Mouse (Mus musculus): ENCODE measurements around the gene Zfp976. TPM values are rescaled to one million over a fixed set of nuclear protein-coding genes. Genes with fewer than 3 reads are reported as not detected.
"Not testable (repeated sequence)": the region's sequence is repeated elsewhere in the genome, so short reads cannot be mapped to it uniquely, and the experiment has no call there.

Zfp976 gene
- polyA plus RNA-seq (2015; fragmentation: Nextera tagmentation; extraction: Ambion mirVana) = 0.41 and 0.50 TPM in 2 replicates

DNA sequence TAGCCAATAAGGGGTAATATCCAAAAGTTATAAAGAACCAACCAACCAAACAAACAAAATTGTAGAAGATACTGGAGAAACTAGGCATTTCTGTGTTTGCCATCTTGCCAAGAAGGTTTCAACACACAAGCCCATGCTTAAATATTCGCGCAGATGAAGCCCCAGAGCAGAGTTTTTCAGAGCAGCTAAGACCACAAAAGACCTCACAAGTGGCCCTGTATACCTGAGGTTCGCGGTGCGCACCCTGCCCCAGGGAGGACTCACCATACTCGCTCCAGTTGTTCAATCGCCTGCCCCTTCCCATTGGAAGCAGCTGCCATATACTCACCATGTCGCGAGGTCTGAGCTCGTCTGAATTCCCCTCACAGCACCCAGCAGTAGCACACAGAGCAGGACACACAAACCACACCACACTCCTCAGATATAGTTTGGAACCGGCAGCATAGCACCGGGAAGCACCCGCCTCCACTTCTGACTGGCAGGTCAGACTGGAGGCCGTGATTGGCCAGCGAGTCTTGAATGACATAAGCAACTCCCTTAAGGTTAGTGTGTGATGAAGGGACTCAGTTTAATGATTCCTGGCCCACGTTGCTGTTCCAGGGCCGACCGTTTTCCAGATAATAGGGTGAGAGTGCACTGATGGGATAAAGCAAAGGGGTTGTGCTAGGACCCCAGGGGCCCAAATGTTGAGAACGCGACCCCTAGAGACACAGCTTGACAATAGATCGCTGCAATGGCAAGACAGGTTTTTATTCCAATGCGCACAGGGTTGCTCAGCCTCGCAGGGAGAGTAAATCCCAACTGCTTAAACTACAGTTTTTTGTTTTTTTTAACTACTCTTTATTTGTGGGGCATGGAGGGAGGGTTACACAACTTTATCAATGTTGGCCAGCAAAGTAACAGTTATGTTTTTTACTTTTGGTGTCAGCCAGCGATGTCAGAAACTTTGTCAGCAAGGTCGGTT, at the start of gene Zfp976:
TSS of gene Zfp976 (minus strand) at position 437 of the 964 bp plus-strand sequence.
- Histone ChIP-seq H3K4me2 (ENCODE audit: low read depth, low read length) (peak within 1 kb of the TSS; percentile 70), H3K9ac (replicated peaks) (peak within 1 kb of the TSS; percentile 63)
- WGBS (ENCODE audit: insufficient replicate concordance) = under 1% methylated on average over 25 of the region's 25 CpGs

GRCm38 (mm10) chr7:42680081-42680480, 37.7 kb upstream of the Zfp976 start:
- not testable (repeated sequence) for H3K4me3 ChIP-seq (ENCODE audit: low read depth, low read length); H3K9me3 ChIP-seq (ENCODE audit: low read length); H3K4me2 ChIP-seq (ENCODE audit: low read depth, low read length); H3K9ac ChIP-seq (replicated peaks); H3K27me3 ChIP-seq (ENCODE audit: insufficient read depth, low read length); H3K36me3 ChIP-seq (replicated peaks; ENCODE audit: insufficient read depth, low read length); H3K27ac ChIP-seq (ENCODE audit: low read depth); ATAC-seq; H3K4me1 ChIP-seq (ENCODE audit: insufficient read depth); DNase-seq
- WGBS (ENCODE audit: insufficient replicate concordance) = 86% methylated on average over 6 of the region's 6 CpGs

More for the DNA sequence above, at the start of gene Zfp976:
- H3K9me3 ChIP-seq (ENCODE audit: low read length); H3K27ac ChIP-seq (ENCODE audit: low read depth); H3K36me3 ChIP-seq (replicated peaks; ENCODE audit: insufficient read depth, low read length); H3K27me3 ChIP-seq (ENCODE audit: insufficient read depth, low read length); H3K4me1 ChIP-seq (ENCODE audit: insufficient read depth): not testable (repeated sequence)
- H3K4me3 ChIP-seq (ENCODE audit: low read depth, low read length) = peak within 1 kb of the TSS; percentile 53
- DNase-seq = peak; percentile 70
- ATAC-seq = peak; percentile 99

DNA sequence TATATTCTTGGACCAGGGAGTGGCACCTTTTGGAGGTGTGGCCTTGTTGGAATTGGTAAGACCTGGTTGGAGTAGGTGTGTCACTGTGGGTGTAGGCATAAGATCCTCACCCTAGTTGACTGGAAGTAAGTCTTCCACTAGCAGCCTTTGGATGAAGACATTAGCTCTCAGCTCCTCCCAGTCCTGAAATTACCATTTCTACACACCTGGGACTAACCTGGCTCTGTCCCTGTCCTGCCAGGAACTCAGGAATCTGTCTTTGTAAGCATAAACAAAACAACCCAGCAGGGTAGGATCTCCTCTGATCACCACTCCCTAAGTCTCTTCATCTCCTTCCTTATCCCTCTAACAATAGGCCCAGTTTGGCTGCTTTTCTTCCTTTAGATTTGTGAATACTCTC, 37.3 kb upstream of the Zfp976 start:
- H3K9ac ChIP-seq (replicated peaks); H3K4me2 ChIP-seq (ENCODE audit: low read depth, low read length); DNase-seq; H3K4me3 ChIP-seq (ENCODE audit: low read depth, low read length); H3K9me3 ChIP-seq (ENCODE audit: low read length); H3K4me1 ChIP-seq (ENCODE audit: insufficient read depth); H3K36me3 ChIP-seq (replicated peaks; ENCODE audit: insufficient read depth, low read length); H3K27me3 ChIP-seq (ENCODE audit: insufficient read depth, low read length); ATAC-seq; H3K27ac ChIP-seq (ENCODE audit: low read depth): not testable (repeated sequence)

DNA sequence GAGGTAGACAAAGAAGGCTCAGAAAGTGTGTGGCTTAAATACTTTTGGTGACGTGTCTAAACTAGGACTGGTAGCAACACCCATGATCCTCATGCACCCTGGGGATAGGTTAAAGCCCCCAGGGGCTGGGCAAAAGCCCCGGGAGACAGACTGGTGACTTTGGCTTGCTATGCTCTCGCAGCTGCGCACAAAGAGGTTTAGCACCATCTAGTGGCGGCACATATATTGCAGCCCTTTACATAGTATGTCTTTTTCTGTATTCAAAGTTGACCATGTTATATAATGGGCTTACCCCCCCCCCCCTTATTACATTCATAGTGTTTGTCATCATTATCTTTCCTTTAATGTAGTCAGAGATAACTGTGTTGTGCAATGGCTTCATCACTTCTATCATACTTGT, 17.8 kb upstream of the Zfp976 start:
- not testable (repeated sequence) for H3K4me2 ChIP-seq (ENCODE audit: low read depth, low read length); H3K27ac ChIP-seq (ENCODE audit: low read depth); H3K4me1 ChIP-seq (ENCODE audit: insufficient read depth); H3K27me3 ChIP-seq (ENCODE audit: insufficient read depth, low read length); H3K4me3 ChIP-seq (ENCODE audit: low read depth, low read length); H3K9me3 ChIP-seq (ENCODE audit: low read length); DNase-seq; ATAC-seq; H3K36me3 ChIP-seq (replicated peaks; ENCODE audit: insufficient read depth, low read length); H3K9ac ChIP-seq (replicated peaks)
- peak; percentile 46 for TF ChIP-seq CTCF (IDR thresholded peaks at IDR 0.05; ENCODE audit: low read depth)
- 71% methylated on average over 4 of the region's 5 CpGs for WGBS (ENCODE audit: insufficient replicate concordance)

DNA sequence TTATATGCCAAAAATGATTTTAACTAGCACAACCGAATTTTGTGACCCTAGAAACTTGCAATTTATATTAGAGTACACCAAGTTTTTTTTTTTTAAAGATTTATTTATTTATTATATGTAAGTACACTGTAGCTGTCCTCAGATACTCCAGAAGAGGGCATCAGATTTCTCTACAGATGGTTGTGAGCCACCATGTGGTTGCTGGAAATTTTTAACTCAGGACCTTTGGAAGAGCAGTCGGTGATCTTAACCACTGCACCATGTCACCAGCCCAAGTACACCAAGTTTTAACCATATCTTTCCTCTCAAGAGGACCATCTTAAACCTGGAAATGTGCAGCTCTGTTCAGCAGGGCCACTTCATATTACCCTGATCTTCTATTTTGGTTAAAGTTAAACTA, 12.8 kb upstream of the Zfp976 start:
- not testable (repeated sequence) for H3K9me3 ChIP-seq (ENCODE audit: low read length); H3K27ac ChIP-seq (ENCODE audit: low read depth); H3K9ac ChIP-seq (replicated peaks); H3K4me1 ChIP-seq (ENCODE audit: insufficient read depth); DNase-seq; ATAC-seq; H3K4me3 ChIP-seq (ENCODE audit: low read depth, low read length); H3K36me3 ChIP-seq (replicated peaks; ENCODE audit: insufficient read depth, low read length); H3K4me2 ChIP-seq (ENCODE audit: low read depth, low read length); H3K27me3 ChIP-seq (ENCODE audit: insufficient read depth, low read length)
- 68% methylated on average over 2 of the region's 2 CpGs for WGBS (ENCODE audit: insufficient replicate concordance)

DNA sequence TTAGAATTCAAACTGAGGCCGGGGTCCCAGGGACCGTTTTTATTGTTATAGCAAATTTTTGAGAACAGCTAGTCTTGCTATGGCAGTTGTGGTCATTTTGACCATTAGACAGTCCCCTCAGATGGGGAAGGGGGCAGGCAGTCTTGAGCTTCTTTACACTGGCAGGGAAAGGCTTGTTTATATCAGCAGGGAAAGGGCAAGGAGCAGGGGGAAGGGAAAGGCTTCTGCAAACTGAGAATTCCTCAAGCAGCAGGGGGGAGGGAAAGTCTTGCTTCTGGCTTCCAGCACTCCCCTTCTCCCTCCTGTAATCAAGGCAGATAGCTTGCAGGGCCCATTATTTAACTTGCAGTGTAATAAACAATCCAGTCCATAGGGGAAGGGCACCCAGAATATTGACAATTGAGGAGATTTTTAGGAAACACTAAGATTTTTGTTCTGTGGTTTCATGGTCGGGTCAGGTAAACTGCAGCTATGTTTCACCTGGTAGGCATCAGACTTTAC, 782 bp upstream of the Zfp976 start:
- H3K4me1 ChIP-seq (ENCODE audit: insufficient read depth); H3K36me3 ChIP-seq (replicated peaks; ENCODE audit: insufficient read depth, low read length); H3K9ac ChIP-seq (replicated peaks); DNase-seq; H3K27me3 ChIP-seq (ENCODE audit: insufficient read depth, low read length); H3K9me3 ChIP-seq (ENCODE audit: low read length); H3K27ac ChIP-seq (ENCODE audit: low read depth); ATAC-seq: not testable (repeated sequence)
- peak overlapping the region; percentile 70 for H3K4me2 ChIP-seq (ENCODE audit: low read depth, low read length)
- WGBS (ENCODE audit: insufficient replicate concordance) = 19% methylated on average over 3 of the region's 3 CpGs
- peak overlapping the region; percentile 53 for H3K4me3 ChIP-seq (ENCODE audit: low read depth, low read length)

DNA sequence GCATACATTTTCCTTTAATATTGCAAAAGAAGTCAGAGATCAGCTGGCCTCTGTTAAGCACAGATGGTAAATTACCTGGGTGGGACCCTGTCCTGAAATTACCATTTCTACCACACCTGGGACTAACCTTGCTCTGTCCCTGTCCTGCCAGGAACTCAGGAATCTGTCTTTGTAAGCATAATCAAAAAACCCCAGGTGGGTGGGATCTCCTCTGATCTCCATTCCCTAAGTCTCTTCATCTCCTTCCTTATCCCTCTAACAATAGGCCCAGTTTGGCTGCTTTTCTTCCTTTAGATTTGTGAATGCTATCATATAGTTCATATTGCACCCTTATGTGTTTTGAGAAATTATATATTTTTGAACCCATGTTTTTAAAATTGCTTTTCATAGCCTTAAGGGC, 11.4 kb downstream of the Zfp976 start:
- not testable (repeated sequence) for DNase-seq; H3K4me3 ChIP-seq (ENCODE audit: low read depth, low read length); H3K9me3 ChIP-seq (ENCODE audit: low read length); H3K4me1 ChIP-seq (ENCODE audit: insufficient read depth); H3K9ac ChIP-seq (replicated peaks); ATAC-seq; H3K27ac ChIP-seq (ENCODE audit: low read depth); H3K4me2 ChIP-seq (ENCODE audit: low read depth, low read length); H3K27me3 ChIP-seq (ENCODE audit: insufficient read depth, low read length); H3K36me3 ChIP-seq (replicated peaks; ENCODE audit: insufficient read depth, low read length)

Measured in liver, postnatal 0 days (tissue).